Mouse (Mus musculus) erythroid progenitor cell, adult 5-6 weeks (primary cell): ENCODE results near the gene Cd83. TPM values are rescaled to one million over a fixed set of nuclear protein-coding genes. Genes with fewer than 3 reads are reported as not detected.

ENCODE experiments used
- ATAC-seq: replicated peaks from 2 replicates; pipeline ENCODE4 v1.8.0; 2016; ENCODE audit warnings: moderate number of reproducible peaks, mild to moderate bottlenecking, moderate TSS enrichment, inconsistent platforms; ENCODE audit not compliant: poor library complexity, low FRiP score, severe bottlenecking
- total RNA-seq, 2 experiments: library from RNA; stranded (forward) in 1 of 2; stranded (reverse) in 1 of 2; fragments of 150-400 nt in 1 of 2; fragments of 186-747, 209-891 nt in 1 of 2; gene quantifications; 2 replicates each; pipeline versions ENCODE4 v1.2.3 to v1.2.4; 2015 to 2017; ENCODE audit warnings: low replicate concordance in 2 of 2

Gene Cd83
- total RNA-seq, 2 experiments from 2014 or later: 1.4 to 4.2 TPM

GRCm38 (mm10) chr13:43804648-43805047 lies 20.1 kb downstream of the Cd83 start:
- ATAC-seq: no peak

GRCm38 (mm10) chr13:43805159-43805758 lies 20.7 kb downstream of the Cd83 start:
- no peak for ATAC-seq

- ATAC-seq: no peak
These were observed 22.0 kb downstream of the Cd83 start for GRCm38 (mm10) chr13:43806371-43807271.

GRCm38 (mm10) chr13:43807272-43807675 lies 22.7 kb downstream of the Cd83 start:
- ATAC-seq: no peak

GRCm38 (mm10) chr13:43810621-43811020 lies 26.0 kb downstream of the Cd83 start:
- ATAC-seq: no peak

GRCm38 (mm10) chr13:43811835-43812234 lies 27.3 kb downstream of the Cd83 start:
- ATAC-seq: no peak

GRCm38 (mm10) chr13:43813431-43813830 lies 28.9 kb downstream of the Cd83 start:
- no peak for ATAC-seq

- no peak for ATAC-seq
These were observed 32.9 kb downstream of the Cd83 start for GRCm38 (mm10) chr13:43817461-43817860.

GRCm38 (mm10) chr13:43818307-43819019 lies 33.9 kb downstream of the Cd83 start:
- ATAC-seq: no peak

- ATAC-seq: no peak
These were observed 34.4 kb downstream of the Cd83 start for GRCm38 (mm10) chr13:43819020-43819310.

GRCm38 (mm10) chr13:43820071-43820470 lies 35.5 kb downstream of the Cd83 start:
- no peak for ATAC-seq

GRCm38 (mm10) chr13:43822306-43822705 lies 37.7 kb downstream of the Cd83 start:
- ATAC-seq: no peak

- ATAC-seq: no peak
These were observed 44.1 kb downstream of the Cd83 start for GRCm38 (mm10) chr13:43828648-43829047.

- no peak for ATAC-seq
These were observed 46.5 kb downstream of the Cd83 start for GRCm38 (mm10) chr13:43830892-43831673.

- no peak for ATAC-seq
These were observed 48.2 kb downstream of the Cd83 start for GRCm38 (mm10) chr13:43832731-43833130.

- ATAC-seq: no peak
These were observed 51.8 kb downstream of the Cd83 start for GRCm38 (mm10) chr13:43836376-43836775.

GRCm38 (mm10) chr13:43837812-43838211 lies 53.2 kb downstream of the Cd83 start:
- no peak for ATAC-seq

GRCm38 (mm10) chr13:43845151-43845550 lies 60.6 kb downstream of the Cd83 start:
- no peak for ATAC-seq

- no peak for ATAC-seq
These were observed 62.6 kb downstream of the Cd83 start for GRCm38 (mm10) chr13:43847186-43847585.

GRCm38 (mm10) chr13:43849816-43850215 lies 65.2 kb downstream of the Cd83 start:
- no peak for ATAC-seq
